Mouse (Mus musculus): Measurements from ENCODE around the gene Olfr1047. TPM values are rescaled to one million over a fixed set of nuclear protein-coding genes. Genes with fewer than 3 reads are reported as not detected.
"Not testable (repeated sequence)": the region's sequence is repeated elsewhere in the genome, so short reads cannot be mapped to it uniquely, and the experiment has no call there.

The Olfr1047 gene
- polyA plus RNA-seq (2015; fragmentation: Nextera tagmentation; extraction: Ambion mirVana): not detected in 2 replicates

DNA sequence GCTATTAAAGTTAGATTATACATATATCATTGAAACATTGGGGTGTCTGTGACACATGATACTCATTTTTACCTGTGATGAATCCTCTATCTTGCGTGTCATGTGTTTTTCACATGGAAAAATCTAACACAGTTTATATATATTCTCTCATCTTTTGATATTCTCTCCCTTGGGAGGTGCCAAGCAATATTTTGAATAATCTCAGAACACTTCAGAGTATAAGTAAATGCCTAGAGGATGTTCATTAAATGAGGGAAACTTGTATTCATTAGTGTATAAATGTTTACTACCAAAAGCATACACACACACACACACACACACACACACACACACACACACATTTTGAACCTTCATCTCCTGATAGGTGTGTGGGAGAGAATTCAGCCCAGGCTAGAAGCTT, at the start of gene Olfr1047:
Gene Olfr1047, minus strand, starts transcription at position 101 of the 400 bp plus-strand sequence.
- Histone ChIP-seq H3K27me3 (no peaks in the 10 kb centered on the region), H3K27ac (replicated peaks) (no peak within 1 kb of the TSS), H3K36me3 (no peaks in the 10 kb centered on the region), H3K4me2 (no peak within 1 kb of the TSS), H3K4me1 (replicated peaks) (no peaks in the 10 kb centered on the region), H3K9ac (no peak within 1 kb of the TSS), H3K4me3 (no peak within 1 kb of the TSS), H3K9me3 (no peaks in the 10 kb centered on the region)
- no peak for ATAC-seq (ENCODE audit: low read depth)
- WGBS: 89% methylated on average over 1 of the region's 1 CpGs

DNA sequence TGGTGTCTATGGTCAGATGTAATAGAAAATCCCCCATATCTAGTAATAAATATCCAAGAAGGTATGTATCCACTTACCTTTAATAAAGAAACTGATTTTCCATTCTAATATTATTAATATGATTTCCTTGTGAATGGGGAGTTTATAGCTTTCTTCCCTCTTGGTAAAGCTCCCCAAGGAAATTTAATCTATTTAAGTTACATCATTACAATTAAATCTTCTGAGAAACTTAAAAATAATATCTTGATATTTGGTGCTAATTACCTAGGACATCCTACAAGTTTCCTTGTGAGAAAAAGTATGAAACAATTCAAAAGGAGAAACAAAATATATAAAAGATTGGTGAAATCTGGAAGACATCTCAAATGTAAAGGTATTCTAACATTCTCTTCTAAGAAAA, 47.8 kb upstream of the Olfr1047 start, which contains the start of gene Olfr1051:
Gene Olfr1051, minus strand, starts transcription at position 101 of the 400 bp plus-strand sequence.
- not testable (repeated sequence) for H3K4me3 ChIP-seq; H3K27me3 ChIP-seq; H3K4me1 ChIP-seq (replicated peaks); H3K9ac ChIP-seq; H3K27ac ChIP-seq (replicated peaks); H3K4me2 ChIP-seq; ATAC-seq (ENCODE audit: low read depth); H3K36me3 ChIP-seq; H3K9me3 ChIP-seq

DNA sequence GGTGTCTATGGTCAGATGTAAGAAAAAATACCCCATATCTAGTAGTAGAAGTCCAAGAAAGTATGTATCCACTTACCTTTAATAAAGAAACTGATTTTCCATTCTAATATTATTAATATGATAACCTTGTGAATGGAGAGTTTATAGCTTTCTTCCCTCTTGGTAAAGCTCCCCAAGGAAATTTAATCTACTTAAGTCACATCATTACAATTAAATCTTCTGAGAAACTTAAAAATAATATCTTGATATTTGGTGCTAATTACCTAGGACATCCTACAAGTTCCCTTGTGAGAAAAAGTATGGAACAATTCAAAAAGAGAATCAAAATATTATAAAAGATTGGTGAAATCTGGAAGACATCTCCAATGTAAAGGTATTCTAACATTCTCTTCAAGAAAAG, 27.0 kb upstream of the Olfr1047 start, which contains the start of gene Olfr1049:
Gene Olfr1049, minus strand, starts transcription at position 101 of the 400 bp plus-strand sequence.
- ATAC-seq (ENCODE audit: low read depth); H3K9me3 ChIP-seq; H3K4me2 ChIP-seq; H3K9ac ChIP-seq; H3K27ac ChIP-seq (replicated peaks); H3K4me1 ChIP-seq (replicated peaks); H3K36me3 ChIP-seq; H3K27me3 ChIP-seq; H3K4me3 ChIP-seq: not testable (repeated sequence)

DNA sequence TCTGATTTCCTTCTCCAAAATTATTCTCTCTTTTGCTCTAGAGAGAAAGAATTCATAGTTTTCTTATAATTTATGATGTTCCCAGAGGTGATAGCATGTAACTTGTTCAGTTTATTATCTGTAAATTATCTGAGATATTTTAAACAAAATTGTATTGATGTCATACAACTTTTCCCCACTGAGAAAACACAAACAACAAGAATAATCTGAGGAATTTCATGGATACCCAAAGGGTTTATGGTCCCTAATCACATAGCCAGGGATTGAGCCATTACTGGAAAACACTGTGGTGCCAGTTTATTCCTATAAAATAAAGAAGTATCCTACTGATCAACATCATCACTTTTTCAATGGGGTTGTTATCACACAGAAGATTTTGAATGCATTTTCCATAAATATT, 9.0 kb upstream of the Olfr1047 start, which contains the start of gene Olfr1048:
Gene Olfr1048, minus strand, starts transcription at position 101 of the 400 bp plus-strand sequence.
- H3K4me3 ChIP-seq: no peak within 1 kb of the TSS
- no peak within 1 kb of the TSS for H3K27ac ChIP-seq (replicated peaks)
- H3K36me3 ChIP-seq: no peaks in the 10 kb centered on the region
- no peak within 1 kb of the TSS for H3K4me2 ChIP-seq
- no peaks in the 10 kb centered on the region for H3K9me3 ChIP-seq
- no peaks in the 10 kb centered on the region for H3K4me1 ChIP-seq (replicated peaks)
- no peak within 1 kb of the TSS for H3K9ac ChIP-seq
- ATAC-seq (ENCODE audit: low read depth): no peak
- no peaks in the 10 kb centered on the region for H3K27me3 ChIP-seq

DNA sequence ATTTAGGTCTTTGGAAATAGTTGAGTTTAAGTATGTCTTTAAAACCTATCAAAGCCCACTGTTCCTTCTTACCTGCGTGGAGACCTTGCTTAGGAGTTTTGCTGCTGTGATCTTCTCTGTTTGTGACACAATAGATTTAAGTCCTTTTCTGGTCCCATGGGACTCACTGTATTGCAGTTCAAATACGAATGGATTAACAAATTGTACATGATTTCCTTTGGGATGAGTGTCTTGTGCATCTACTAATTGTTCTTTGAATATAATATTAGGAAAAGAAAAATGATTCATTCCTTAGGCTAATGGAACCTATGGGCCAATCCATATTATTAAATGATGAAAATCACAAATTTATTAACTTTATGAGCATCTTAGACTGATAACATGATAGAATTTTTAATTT, 12.0 kb downstream of the Olfr1047 start, which contains the start of gene Olfr1046:
Gene Olfr1046, minus strand, starts transcription at position 101 of the 400 bp plus-strand sequence.
- Histone ChIP-seq H3K9me3 (no peaks in the 10 kb centered on the region), H3K27me3 (no peaks in the 10 kb centered on the region), H3K27ac (replicated peaks) (no peak within 1 kb of the TSS), H3K4me1 (replicated peaks) (no peaks in the 10 kb centered on the region), H3K36me3 (no peaks in the 10 kb centered on the region), H3K9ac (no peak within 1 kb of the TSS), H3K4me3 (no peak within 1 kb of the TSS), H3K4me2 (no peak within 1 kb of the TSS)
- WGBS: 72% methylated on average over 2 of the region's 2 CpGs
- no peak for ATAC-seq (ENCODE audit: low read depth)

DNA sequence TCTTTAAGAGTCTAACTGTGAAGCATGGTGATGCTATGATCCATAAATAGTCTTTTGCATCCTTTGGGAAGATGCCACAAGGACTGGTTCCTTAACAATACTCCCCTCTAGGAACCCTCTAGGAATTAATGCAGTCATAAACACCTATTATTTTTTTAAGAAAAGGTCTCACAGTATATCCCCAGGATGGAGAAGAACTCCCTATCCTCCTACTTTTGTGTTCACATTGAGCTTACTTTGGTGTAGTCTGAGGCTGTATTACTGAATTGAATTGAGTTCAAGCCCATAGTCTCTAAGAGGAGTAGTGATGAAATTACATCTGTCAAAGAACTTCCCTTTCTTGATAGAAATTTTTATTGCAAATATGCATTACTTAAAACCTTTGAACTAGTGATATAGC, 28.3 kb downstream of the Olfr1047 start, which contains the start of gene Olfr1045:
Gene Olfr1045, minus strand, starts transcription at position 101 of the 400 bp plus-strand sequence.
- Histone ChIP-seq H3K4me1 (replicated peaks) (no peaks in the 10 kb centered on the region), H3K9ac (no peak within 1 kb of the TSS), H3K27me3 (no peaks in the 10 kb centered on the region), H3K27ac (replicated peaks) (no peak within 1 kb of the TSS), H3K9me3 (no peaks in the 10 kb centered on the region), H3K4me2 (no peak within 1 kb of the TSS), H3K4me3 (no peak within 1 kb of the TSS), H3K36me3 (no peaks in the 10 kb centered on the region)
- no peak for ATAC-seq (ENCODE audit: low read depth)

DNA sequence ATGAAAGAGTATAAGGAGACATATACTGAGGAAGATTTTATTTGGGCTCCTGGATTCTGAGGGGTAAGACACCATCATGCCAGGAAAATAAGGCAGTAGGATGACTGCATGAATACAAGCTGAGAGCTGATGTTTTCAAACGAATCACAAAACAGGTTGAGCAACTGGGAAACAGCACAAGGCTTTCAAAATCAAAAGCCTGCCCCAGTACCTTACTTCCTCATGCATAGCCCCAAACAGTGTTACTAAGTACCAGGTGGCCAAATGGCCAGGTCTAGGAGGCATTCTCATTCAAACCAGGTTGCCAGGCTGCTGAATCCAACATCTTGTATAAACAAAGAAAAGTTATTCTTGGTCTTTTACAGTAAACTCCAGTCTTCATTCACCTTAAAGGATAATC, 35.3 kb downstream of the Olfr1047 start:
- no peak overlapping the region for H3K4me2 ChIP-seq
- ATAC-seq (ENCODE audit: low read depth): no peak
- WGBS: 69% methylated on average over 1 of the region's 1 CpGs
- no peak overlapping the region for H3K27ac ChIP-seq (replicated peaks)
- no peaks in the 10 kb centered on the region for H3K27me3 ChIP-seq
- H3K4me3 ChIP-seq: no peak overlapping the region
- H3K36me3 ChIP-seq: no peaks in the 10 kb centered on the region
- H3K9ac ChIP-seq: no peak overlapping the region
- no peaks in the 10 kb centered on the region for H3K4me1 ChIP-seq (replicated peaks)
- no peaks in the 10 kb centered on the region for H3K9me3 ChIP-seq

DNA sequence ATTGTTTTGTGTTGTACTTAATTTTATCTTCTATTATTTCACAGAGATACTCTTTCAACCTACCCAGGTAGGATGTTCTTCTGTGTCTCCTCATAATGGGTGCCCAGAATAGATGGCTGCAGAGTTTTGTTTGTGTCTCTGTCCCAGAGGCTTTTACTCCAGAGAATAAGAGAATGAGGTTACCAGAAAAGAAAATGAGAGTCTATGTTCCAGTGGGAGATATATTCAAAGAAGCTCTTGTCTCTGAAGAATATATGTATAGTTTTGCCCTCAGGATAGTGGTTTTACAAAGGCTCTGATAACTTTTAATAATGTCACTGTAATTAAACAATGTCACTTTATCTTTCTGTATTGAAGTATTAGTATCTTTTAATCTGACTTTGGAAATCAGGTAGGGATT, 45.6 kb downstream of the Olfr1047 start, which contains the start of gene Olfr52:
Gene Olfr52, minus strand, starts transcription at position 101 of the 400 bp plus-strand sequence.
- Histone ChIP-seq H3K9ac (no peak within 1 kb of the TSS), H3K27ac (replicated peaks) (no peak within 1 kb of the TSS), H3K4me3 (no peak within 1 kb of the TSS), H3K4me1 (replicated peaks) (no peaks in the 10 kb centered on the region), H3K36me3 (no peaks in the 10 kb centered on the region), H3K27me3 (no peaks in the 10 kb centered on the region), H3K4me2 (no peak within 1 kb of the TSS), H3K9me3 (no peaks in the 10 kb centered on the region)
- no peak for ATAC-seq (ENCODE audit: low read depth)

DNA sequence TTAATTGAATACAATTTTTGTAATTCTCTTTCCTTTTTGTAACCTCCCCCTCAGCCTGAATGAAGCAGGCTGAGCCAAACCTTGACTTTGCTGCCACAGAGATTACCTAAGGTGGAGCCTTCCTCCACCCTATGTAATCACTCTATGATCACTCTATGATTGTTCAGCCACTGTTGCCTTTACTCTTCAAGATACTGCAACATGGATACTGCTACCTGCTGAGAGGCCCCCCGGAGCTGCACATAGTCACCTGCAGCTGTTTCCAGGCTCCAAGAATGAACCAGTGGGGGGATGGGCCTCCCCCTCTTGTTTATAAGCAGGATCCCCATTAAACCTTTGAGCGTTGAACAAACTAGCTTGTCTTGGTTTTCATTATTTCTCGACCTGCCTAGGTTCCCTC, 51.3 kb downstream of the Olfr1047 start:
- no peaks in the 10 kb centered on the region for H3K9me3 ChIP-seq
- no peaks in the 10 kb centered on the region for H3K4me1 ChIP-seq (replicated peaks)

DNA sequence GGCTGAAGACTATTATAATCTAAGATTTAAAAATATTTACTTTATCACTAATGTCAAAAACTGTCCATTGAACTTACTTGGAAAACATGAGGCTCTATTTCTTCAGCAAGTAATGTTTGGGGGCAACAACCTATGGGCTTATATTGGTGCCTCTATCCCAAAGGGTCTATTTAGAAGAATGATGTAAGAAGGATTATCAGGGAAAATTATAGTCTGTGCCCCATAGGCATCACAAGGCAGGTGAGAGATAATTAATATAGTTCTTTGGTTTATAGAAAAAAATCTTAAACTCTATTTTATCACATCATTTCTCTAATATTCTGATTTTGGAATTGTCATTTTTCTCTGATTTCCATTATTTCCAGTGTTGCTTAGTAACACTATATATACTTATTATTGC, 53.5 kb downstream of the Olfr1047 start, which contains the start of gene Olfr1044:
Gene Olfr1044, minus strand, starts transcription at position 101 of the 400 bp plus-strand sequence.
- Histone ChIP-seq H3K36me3 (no peaks in the 10 kb centered on the region), H3K4me3 (no peak within 1 kb of the TSS), H3K4me2 (no peak within 1 kb of the TSS), H3K4me1 (replicated peaks) (no peaks in the 10 kb centered on the region), H3K27me3 (no peaks in the 10 kb centered on the region), H3K9ac (no peak within 1 kb of the TSS), H3K9me3 (no peaks in the 10 kb centered on the region), H3K27ac (replicated peaks) (no peak within 1 kb of the TSS)
- ATAC-seq (ENCODE audit: low read depth): no peak

More for the DNA sequence above, 51.3 kb downstream of the Olfr1047 start:
- Histone ChIP-seq H3K4me2 (no peak overlapping the region), H3K36me3 (no peaks in the 10 kb centered on the region), H3K27ac (replicated peaks) (no peak overlapping the region), H3K4me3 (no peak overlapping the region), H3K27me3 (no peaks in the 10 kb centered on the region), H3K9ac (no peak overlapping the region)
- 79% methylated on average over 3 of the region's 3 CpGs for WGBS
- ATAC-seq (ENCODE audit: low read depth): no peak

Other genes with a start within 250 kb of the Olfr1047 start
- not detected in 2 replicates for gene Olfr1031, start 241.1 kb downstream of the Olfr1047 start, polyA plus RNA-seq (2015; fragmentation: Nextera tagmentation; extraction: Ambion mirVana)
- gene Olfr1032, start 225.9 kb downstream of the Olfr1047 start, polyA plus RNA-seq (2015; fragmentation: Nextera tagmentation; extraction: Ambion mirVana): not detected in 2 replicates
- not detected in 2 replicates for gene Olfr1033, start 210.8 kb downstream of the Olfr1047 start, polyA plus RNA-seq (2015; fragmentation: Nextera tagmentation; extraction: Ambion mirVana)
- not detected in 2 replicates for gene Olfr1034, start 185.5 kb downstream of the Olfr1047 start, polyA plus RNA-seq (2015; fragmentation: Nextera tagmentation; extraction: Ambion mirVana)
- gene Olfr1036, start 157.4 kb downstream of the Olfr1047 start, polyA plus RNA-seq (2015; fragmentation: Nextera tagmentation; extraction: Ambion mirVana): not detected in 2 replicates
- not detected in 2 replicates for gene Olfr1037, start 144.0 kb downstream of the Olfr1047 start, polyA plus RNA-seq (2015; fragmentation: Nextera tagmentation; extraction: Ambion mirVana)
- not detected in 2 replicates for gene Olfr1039, start 95.5 kb downstream of the Olfr1047 start, polyA plus RNA-seq (2015; fragmentation: Nextera tagmentation; extraction: Ambion mirVana)
- gene Olfr1040, start 84.7 kb downstream of the Olfr1047 start, polyA plus RNA-seq (2015; fragmentation: Nextera tagmentation; extraction: Ambion mirVana): not detected in 2 replicates
- not detected in 2 replicates for gene Olfr1042, start 69.6 kb downstream of the Olfr1047 start, polyA plus RNA-seq (2015; fragmentation: Nextera tagmentation; extraction: Ambion mirVana)
- not detected in 2 replicates for gene Olfr1043, start 63.9 kb downstream of the Olfr1047 start, polyA plus RNA-seq (2015; fragmentation: Nextera tagmentation; extraction: Ambion mirVana)
- not detected in 2 replicates for gene Olfr1044, start 53.6 kb downstream of the Olfr1047 start, polyA plus RNA-seq (2015; fragmentation: Nextera tagmentation; extraction: Ambion mirVana)
- gene Olfr52, start 45.7 kb downstream of the Olfr1047 start, polyA plus RNA-seq (2015; fragmentation: Nextera tagmentation; extraction: Ambion mirVana): not detected in 2 replicates
- not detected in 2 replicates for gene Olfr1045, start 28.4 kb downstream of the Olfr1047 start, polyA plus RNA-seq (2015; fragmentation: Nextera tagmentation; extraction: Ambion mirVana)
- gene Olfr1046, start 12.1 kb downstream of the Olfr1047 start, polyA plus RNA-seq (2015; fragmentation: Nextera tagmentation; extraction: Ambion mirVana): not detected in 2 replicates
- not detected in 2 replicates for gene Olfr1048, start 8.9 kb upstream of the Olfr1047 start, polyA plus RNA-seq (2015; fragmentation: Nextera tagmentation; extraction: Ambion mirVana)
- gene Olfr1049, start 26.9 kb upstream of the Olfr1047 start, polyA plus RNA-seq (2015; fragmentation: Nextera tagmentation; extraction: Ambion mirVana): not detected in 2 replicates
- not detected in 2 replicates for gene Olfr1051, start 47.7 kb upstream of the Olfr1047 start, polyA plus RNA-seq (2015; fragmentation: Nextera tagmentation; extraction: Ambion mirVana)
- gene Olfr1052, start 61.1 kb upstream of the Olfr1047 start, polyA plus RNA-seq (2015; fragmentation: Nextera tagmentation; extraction: Ambion mirVana): not detected in 2 replicates
- gene Olfr1053, start 83.9 kb upstream of the Olfr1047 start, polyA plus RNA-seq (2015; fragmentation: Nextera tagmentation; extraction: Ambion mirVana): not detected in 2 replicates
- not detected in 2 replicates for gene Olfr1054, start 104.0 kb upstream of the Olfr1047 start, polyA plus RNA-seq (2015; fragmentation: Nextera tagmentation; extraction: Ambion mirVana)
- not detected in 2 replicates for gene Olfr1055, start 118.9 kb upstream of the Olfr1047 start, polyA plus RNA-seq (2015; fragmentation: Nextera tagmentation; extraction: Ambion mirVana)
- gene Olfr1056, start 131.1 kb upstream of the Olfr1047 start, polyA plus RNA-seq (2015; fragmentation: Nextera tagmentation; extraction: Ambion mirVana): not detected in 2 replicates
- gene Olfr1057, start 147.0 kb upstream of the Olfr1047 start, polyA plus RNA-seq (2015; fragmentation: Nextera tagmentation; extraction: Ambion mirVana): not detected in 2 replicates
- gene Olfr1058, start 157.2 kb upstream of the Olfr1047 start, polyA plus RNA-seq (2015; fragmentation: Nextera tagmentation; extraction: Ambion mirVana): not detected in 2 replicates
- gene Olfr1061, start 182.6 kb upstream of the Olfr1047 start, polyA plus RNA-seq (2015; fragmentation: Nextera tagmentation; extraction: Ambion mirVana): not detected in 2 replicates
- gene Olfr1062, start 195.3 kb upstream of the Olfr1047 start, polyA plus RNA-seq (2015; fragmentation: Nextera tagmentation; extraction: Ambion mirVana): not detected in 2 replicates
- not detected in 2 replicates for gene Olfr1065, start 219.2 kb upstream of the Olfr1047 start, polyA plus RNA-seq (2015; fragmentation: Nextera tagmentation; extraction: Ambion mirVana)
- not detected in 2 replicates for gene Olfr1066, start 224.9 kb upstream of the Olfr1047 start, polyA plus RNA-seq (2015; fragmentation: Nextera tagmentation; extraction: Ambion mirVana)